Mouse (Mus musculus): ENCODE results near the gene Tmtc1.

The Tmtc1 gene

GRCm38 (mm10) chr6:148406792-148407490, 37.2 kb downstream of the Tmtc1 start:
- Histone ChIP-seq H3K27me3 (ENCODE audit: insufficient read depth, low read length) (no peaks in the 10 kb centered on the region), H3K9me3 (ENCODE audit: low read length) (no peaks in the 10 kb centered on the region), H3K4me1 (replicated peaks; ENCODE audit: low read depth, low read length) (peaks cover 10% of the 10 kb centered on the region), H3K36me3 (ENCODE audit: insufficient read depth, low read length) (no peaks in the 10 kb centered on the region), H3K4me3 (replicated peaks; ENCODE audit: low read length) (no peak overlapping the region)
- TF ChIP-seq NANOG (IDR thresholded peaks at IDR 0.05; ENCODE audit: borderline replicate concordance, low read length) (no peak), CTCF (conservative IDR thresholded peaks at IDR 0.05; ENCODE audit: low read length) (no peak), POU5F1 (IDR thresholded peaks at IDR 0.05; ENCODE audit: borderline replicate concordance, low read length) (no peak)

GRCm38 (mm10) chr6:148405599-148405998, 38.6 kb downstream of the Tmtc1 start:
- Histone ChIP-seq H3K36me3 (ENCODE audit: insufficient read depth, low read length) (no peaks in the 10 kb centered on the region), H3K27me3 (ENCODE audit: insufficient read depth, low read length) (no peaks in the 10 kb centered on the region), H3K9me3 (ENCODE audit: low read length) (no peaks in the 10 kb centered on the region), H3K4me1 (replicated peaks; ENCODE audit: low read depth, low read length) (peaks cover 10% of the 10 kb centered on the region), H3K4me3 (replicated peaks; ENCODE audit: low read length) (no peak overlapping the region)
- TF ChIP-seq CTCF (conservative IDR thresholded peaks at IDR 0.05; ENCODE audit: low read length) (no peak), POU5F1 (IDR thresholded peaks at IDR 0.05; ENCODE audit: borderline replicate concordance, low read length) (no peak), NANOG (IDR thresholded peaks at IDR 0.05; ENCODE audit: borderline replicate concordance, low read length) (no peak)

- Histone ChIP-seq H3K9me3 (ENCODE audit: low read length) (no peaks in the 10 kb centered on the region), H3K27me3 (ENCODE audit: insufficient read depth, low read length) (no peaks in the 10 kb centered on the region), H3K4me3 (replicated peaks; ENCODE audit: low read length) (no peak overlapping the region), H3K36me3 (ENCODE audit: insufficient read depth, low read length) (no peaks in the 10 kb centered on the region), H3K4me1 (replicated peaks; ENCODE audit: low read depth, low read length) (peaks cover 10% of the 10 kb centered on the region)
- TF ChIP-seq CTCF (conservative IDR thresholded peaks at IDR 0.05; ENCODE audit: low read length): no peak
- TF ChIP-seq POU5F1 (IDR thresholded peaks at IDR 0.05; ENCODE audit: borderline replicate concordance, low read length): no peak
- TF ChIP-seq NANOG (IDR thresholded peaks at IDR 0.05; ENCODE audit: borderline replicate concordance, low read length): no peak; the same call in 1 of the 2 replicates
These were observed 39.7 kb downstream of the Tmtc1 start for GRCm38 (mm10) chr6:148404500-148404899.

- TF ChIP-seq POU5F1 (IDR thresholded peaks at IDR 0.05; ENCODE audit: borderline replicate concordance, low read length): no peak
- TF ChIP-seq NANOG (IDR thresholded peaks at IDR 0.05; ENCODE audit: borderline replicate concordance, low read length): no peak
- no peak for TF ChIP-seq CTCF (conservative IDR thresholded peaks at IDR 0.05; ENCODE audit: low read length)
- Histone ChIP-seq H3K4me1 (replicated peaks; ENCODE audit: low read depth, low read length) (peaks cover 10% of the 10 kb centered on the region), H3K4me3 (replicated peaks; ENCODE audit: low read length) (no peak overlapping the region), H3K36me3 (ENCODE audit: insufficient read depth, low read length) (no peaks in the 10 kb centered on the region), H3K27me3 (ENCODE audit: insufficient read depth, low read length) (no peaks in the 10 kb centered on the region), H3K9me3 (ENCODE audit: low read length) (no peaks in the 10 kb centered on the region)
These were observed 40.4 kb downstream of the Tmtc1 start for GRCm38 (mm10) chr6:148403761-148404160.

- H3K4me3 ChIP-seq (replicated peaks; ENCODE audit: low read length): no peak overlapping the region
- H3K4me1 ChIP-seq (replicated peaks; ENCODE audit: low read depth, low read length): peaks cover 10% of the 10 kb centered on the region
- H3K36me3 ChIP-seq (ENCODE audit: insufficient read depth, low read length): no peaks in the 10 kb centered on the region
- no peaks in the 10 kb centered on the region for H3K9me3 ChIP-seq (ENCODE audit: low read length)
- TF ChIP-seq NANOG (IDR thresholded peaks at IDR 0.05; ENCODE audit: borderline replicate concordance, low read length) (no peak), POU5F1 (IDR thresholded peaks at IDR 0.05; ENCODE audit: borderline replicate concordance, low read length) (no peak), CTCF (conservative IDR thresholded peaks at IDR 0.05; ENCODE audit: low read length) (no peak)
- H3K27me3 ChIP-seq (ENCODE audit: insufficient read depth, low read length): no peaks in the 10 kb centered on the region
These were observed 43.2 kb downstream of the Tmtc1 start for GRCm38 (mm10) chr6:148401031-148401430.

- H3K36me3 ChIP-seq (ENCODE audit: insufficient read depth, low read length): no peaks in the 10 kb centered on the region
- no peaks in the 10 kb centered on the region for H3K9me3 ChIP-seq (ENCODE audit: low read length)
- peaks cover 9% of the 10 kb centered on the region for H3K4me1 ChIP-seq (replicated peaks; ENCODE audit: low read depth, low read length)
- H3K27me3 ChIP-seq (ENCODE audit: insufficient read depth, low read length): no peaks in the 10 kb centered on the region
- TF ChIP-seq CTCF (conservative IDR thresholded peaks at IDR 0.05; ENCODE audit: low read length) (no peak), POU5F1 (IDR thresholded peaks at IDR 0.05; ENCODE audit: borderline replicate concordance, low read length) (no peak), NANOG (IDR thresholded peaks at IDR 0.05; ENCODE audit: borderline replicate concordance, low read length) (no peak)
- no peak overlapping the region for H3K4me3 ChIP-seq (replicated peaks; ENCODE audit: low read length)
These were observed 44.6 kb downstream of the Tmtc1 start for GRCm38 (mm10) chr6:148399541-148399940.

GRCm38 (mm10) chr6:148398888-148399287, 45.3 kb downstream of the Tmtc1 start:
- TF ChIP-seq NANOG (IDR thresholded peaks at IDR 0.05; ENCODE audit: borderline replicate concordance, low read length): no peak
- no peak for TF ChIP-seq CTCF (conservative IDR thresholded peaks at IDR 0.05; ENCODE audit: low read length)
- no peak for TF ChIP-seq POU5F1 (IDR thresholded peaks at IDR 0.05; ENCODE audit: borderline replicate concordance, low read length)
- H3K4me1 ChIP-seq (replicated peaks; ENCODE audit: low read depth, low read length): peaks cover 2% of the 10 kb centered on the region; the same call in 1 of the 2 replicates
- no peaks in the 10 kb centered on the region for H3K27me3 ChIP-seq (ENCODE audit: insufficient read depth, low read length)
- H3K4me3 ChIP-seq (replicated peaks; ENCODE audit: low read length): no peak overlapping the region
- H3K9me3 ChIP-seq (ENCODE audit: low read length): no peaks in the 10 kb centered on the region
- H3K36me3 ChIP-seq (ENCODE audit: insufficient read depth, low read length): no peaks in the 10 kb centered on the region

GRCm38 (mm10) chr6:148397270-148397669, 46.9 kb downstream of the Tmtc1 start:
- no peaks in the 10 kb centered on the region for H3K27me3 ChIP-seq (ENCODE audit: insufficient read depth, low read length)
- no peak overlapping the region for H3K4me3 ChIP-seq (replicated peaks; ENCODE audit: low read length)
- peaks cover under 1% of the 10 kb centered on the region; the same call in 1 of the 2 replicates for H3K4me1 ChIP-seq (replicated peaks; ENCODE audit: low read depth, low read length)
- TF ChIP-seq POU5F1 (IDR thresholded peaks at IDR 0.05; ENCODE audit: borderline replicate concordance, low read length): no peak
- TF ChIP-seq CTCF (conservative IDR thresholded peaks at IDR 0.05; ENCODE audit: low read length): no peak
- no peak for TF ChIP-seq NANOG (IDR thresholded peaks at IDR 0.05; ENCODE audit: borderline replicate concordance, low read length)
- H3K9me3 ChIP-seq (ENCODE audit: low read length): no peaks in the 10 kb centered on the region
- H3K36me3 ChIP-seq (ENCODE audit: insufficient read depth, low read length): no peaks in the 10 kb centered on the region

All from E14TG2a.4 (cell line).